Mouse (Mus musculus) stomach, embryonic 16.5 days (tissue): Measurements from ENCODE around the gene Neurl1a. TPM values are rescaled to one million over a fixed set of nuclear protein-coding genes. Genes with fewer than 3 reads are reported as not detected.

Source experiments
- ATAC-seq: fragments of 200-750 bp; cut with Nextera tagmentation; 2 replicates; pipeline ENCODE4 v1.8.0; 2017; ENCODE audit warnings: moderate number of reproducible peaks, moderate TSS enrichment; ENCODE audit not compliant: insufficient read depth, low FRiP score
- H3K27ac ChIP-seq: fragments of 300-500 bp; sonication (generic); 2 replicates; pipeline ENCODE4 v1.5.1; 2014; ENCODE audit warnings: low read length
- H3K27me3 ChIP-seq: fragments of 300-500 bp; sonication (generic); 2 replicates; pipeline ENCODE4 v1.6.1; 2014; ENCODE audit warnings: low read length, control low read depth, mixed read lengths; ENCODE audit not compliant: control insufficient read depth, insufficient read depth
- H3K36me3 ChIP-seq: fragments of 300-500 bp; sonication (generic); 2 replicates; pipeline ENCODE4 v1.6.1; 2014; ENCODE audit warnings: low read length; ENCODE audit not compliant: control insufficient read depth, insufficient read depth
- H3K4me1 ChIP-seq: fragments of 300-500 bp; sonication (generic); 2 replicates; pipeline ENCODE4 v1.6.1; 2014; ENCODE audit warnings: low read length, control low read depth, mixed read lengths; ENCODE audit not compliant: control insufficient read depth, insufficient read depth
- H3K4me2 ChIP-seq: fragments of 300-500 bp; sonication (generic); 2 replicates; pipeline ENCODE4 v1.6.1; 2014; ENCODE audit warnings: low read depth, low read length, mixed read lengths
- H3K4me3 ChIP-seq: fragments of 300-500 bp; sonication (generic); replicated peaks from 2 replicates; pipeline ENCODE4 v1.5.1; 2014; ENCODE audit warnings: mild to moderate bottlenecking, low read length
- H3K9ac ChIP-seq: fragments of 300-500 bp; sonication (generic); 2 replicates; pipeline ENCODE4 v1.6.1; 2014; ENCODE audit warnings: low read length
- H3K9me3 ChIP-seq: fragments of 300-500 bp; sonication (generic); replicated peaks from 2 replicates; pipeline ENCODE4 v1.6.1; 2016; ENCODE audit warnings: low read length, control low read depth; ENCODE audit not compliant: control insufficient read depth
- WGBS: fragments of 180-500 bp; shearing (Covaris S2); extraction: QIAGEN DNeasy Blood & Tissue Kit; methylation state at CpG from one replicate; pipeline ENCODE4 v1.1.7; 2014; 5-methylcytosine and 5-hydroxymethylcytosine counted together
- polyA plus RNA-seq: library from polyadenylated mRNA; unstranded; fragments of >200 nt; fragmentation: Nextera tagmentation; extraction: Ambion mirVana; gene quantifications from 2 replicates; pipeline ENCODE4 v1.2.1, GENCODE M21; 2015

The Neurl1a gene
- polyA plus RNA-seq, 1 experiment from 2014 or later, result 6.8 TPM

GRCm38 (mm10) chr19:47161669-47162068 lies 17.0 kb upstream of the Neurl1a start:
- H3K36me3 ChIP-seq, result no peaks in the 10 kb centered on the region
- no peaks in the 10 kb centered on the region for H3K9me3 ChIP-seq
- no peak overlapping the region for H3K4me3 ChIP-seq
- 60% methylated on average over 4 of the region's 4 CpGs for WGBS
- H3K4me2 ChIP-seq, result no peak overlapping the region
- no peak for ATAC-seq
- no peak overlapping the region for H3K27ac ChIP-seq
- H3K27me3 ChIP-seq, result no peaks in the 10 kb centered on the region
- no peaks in the 10 kb centered on the region for H3K4me1 ChIP-seq
- H3K9ac ChIP-seq, result no peak overlapping the region

- Histone ChIP-seq H3K36me3 (no peaks in the 10 kb centered on the region), H3K9me3 (no peaks in the 10 kb centered on the region), H3K4me1 (0 out of 2 replicates have a peak, but pooled peaks cover 3% of the 10 kb centered on the region), H3K9ac (no peak overlapping the region), H3K27me3 (no peaks in the 10 kb centered on the region), H3K27ac (no peak overlapping the region), H3K4me3 (no peak overlapping the region), H3K4me2 (no peak overlapping the region)
- 91% methylated on average over 6 of the region's 6 CpGs for WGBS
- ATAC-seq, result no peak
These were observed 15.4 kb upstream of the Neurl1a start for GRCm38 (mm10) chr19:47163176-47163744.

GRCm38 (mm10) chr19:47166758-47167157 lies 11.9 kb upstream of the Neurl1a start:
- 36% methylated on average over 3 of the region's 3 CpGs for WGBS
- Histone ChIP-seq H3K27me3 (no peaks in the 10 kb centered on the region), H3K36me3 (no peaks in the 10 kb centered on the region), H3K9me3 (no peaks in the 10 kb centered on the region), H3K27ac (no peak overlapping the region), H3K4me2 (no peak overlapping the region), H3K4me3 (no peak overlapping the region), H3K4me1 (peaks cover 3% of the 10 kb centered on the region; the same call in 1 of the 2 replicates), H3K9ac (no peak overlapping the region)
- ATAC-seq, result no peak

GRCm38 (mm10) chr19:47167617-47168214 lies 10.9 kb upstream of the Neurl1a start:
- Histone ChIP-seq H3K27me3 (no peaks in the 10 kb centered on the region), H3K36me3 (no peaks in the 10 kb centered on the region), H3K27ac (no peak overlapping the region), H3K9ac (no peak overlapping the region), H3K4me1 (peaks cover 3% of the 10 kb centered on the region; the same call in 1 of the 2 replicates), H3K4me2 (no peak overlapping the region), H3K9me3 (no peaks in the 10 kb centered on the region), H3K4me3 (no peak overlapping the region)
- no peak for ATAC-seq
- 39% methylated on average over 7 of the region's 7 CpGs for WGBS

GRCm38 (mm10) chr19:47168223-47168622 lies 10.4 kb upstream of the Neurl1a start:
- WGBS, result 10% methylated on average over 13 of the region's 13 CpGs
- H3K4me2 ChIP-seq, result peak overlapping the region; percentile 50
- H3K27me3 ChIP-seq, result no peaks in the 10 kb centered on the region
- H3K9ac ChIP-seq, result peak overlapping the region; percentile 7; the same call in 1 of the 2 replicates
- no peaks in the 10 kb centered on the region for H3K36me3 ChIP-seq
- no peaks in the 10 kb centered on the region for H3K9me3 ChIP-seq
- H3K4me3 ChIP-seq, result peak overlapping the region; percentile 10
- peaks cover 3% of the 10 kb centered on the region; the same call in 1 of the 2 replicates for H3K4me1 ChIP-seq
- no peak overlapping the region for H3K27ac ChIP-seq
- no peak for ATAC-seq

- 28% methylated on average over 11 of the region's 11 CpGs for WGBS
- H3K9ac ChIP-seq, result no peak overlapping the region
- H3K27ac ChIP-seq, result no peak overlapping the region
- peak overlapping the region; percentile 10; the same call in 1 of the 2 replicates for H3K4me3 ChIP-seq
- H3K27me3 ChIP-seq, result no peaks in the 10 kb centered on the region
- H3K36me3 ChIP-seq, result no peaks in the 10 kb centered on the region
- no peaks in the 10 kb centered on the region for H3K9me3 ChIP-seq
- no peak for ATAC-seq
- H3K4me1 ChIP-seq, result peaks cover 3% of the 10 kb centered on the region; the same call in 1 of the 2 replicates
- H3K4me2 ChIP-seq, result peak overlapping the region; percentile 50
These were observed 9.7 kb upstream of the Neurl1a start for GRCm38 (mm10) chr19:47168793-47169412.

GRCm38 (mm10) chr19:47174515-47174914 lies 4.1 kb upstream of the Neurl1a start:
- no peak overlapping the region for H3K4me3 ChIP-seq
- H3K36me3 ChIP-seq, result no peaks in the 10 kb centered on the region
- 0 out of 2 replicates have a peak, but pooled peaks cover 3% of the 10 kb centered on the region for H3K27me3 ChIP-seq
- peaks cover 8% of the 10 kb centered on the region for H3K4me1 ChIP-seq
- H3K4me2 ChIP-seq, result no peak overlapping the region
- no peak for ATAC-seq
- no peak overlapping the region for H3K9ac ChIP-seq
- 43% methylated on average over 3 of the region's 3 CpGs for WGBS
- H3K27ac ChIP-seq, result no peak overlapping the region
- H3K9me3 ChIP-seq, result no peaks in the 10 kb centered on the region

GRCm38 (mm10) chr19:47175472-47175871 lies 3.1 kb upstream of the Neurl1a start:
- peaks cover 14% of the 10 kb centered on the region for H3K4me1 ChIP-seq
- H3K9ac ChIP-seq, result no peak overlapping the region
- no peaks in the 10 kb centered on the region for H3K9me3 ChIP-seq
- H3K4me3 ChIP-seq, result no peak overlapping the region
- WGBS, result 57% methylated on average over 2 of the region's 2 CpGs
- H3K27ac ChIP-seq, result no peak overlapping the region
- H3K4me2 ChIP-seq, result no peak overlapping the region
- no peak for ATAC-seq
- peaks cover 6% of the 10 kb centered on the region; the same call in 1 of the 2 replicates for H3K27me3 ChIP-seq
- H3K36me3 ChIP-seq, result no peaks in the 10 kb centered on the region

- Histone ChIP-seq H3K4me1 (peaks cover 14% of the 10 kb centered on the region), H3K27ac (no peak overlapping the region), H3K4me3 (no peak overlapping the region), H3K9ac (no peak overlapping the region), H3K36me3 (no peaks in the 10 kb centered on the region), H3K4me2 (no peak overlapping the region), H3K9me3 (no peaks in the 10 kb centered on the region), H3K27me3 (peaks cover 9% of the 10 kb centered on the region; the same call in 1 of the 2 replicates)
- 87% methylated on average over 2 of the region's 2 CpGs for WGBS
- ATAC-seq, result no peak
These were observed 1.6 kb upstream of the Neurl1a start for GRCm38 (mm10) chr19:47176916-47177505.
